Mouse (Mus musculus) B cell, adult 67 days (primary cell): ENCODE data around the gene Spaar. TPM values are rescaled to one million over a fixed set of nuclear protein-coding genes. Genes with fewer than 3 reads are reported as not detected.

Experiments
- total RNA-seq, 2 experiments: library from RNA; stranded (reverse); gene quantifications; 4 replicates each; pipeline ENCODE4 v1.2.4; 2023

Gene Spaar
- total RNA-seq, result not detected

DNA sequence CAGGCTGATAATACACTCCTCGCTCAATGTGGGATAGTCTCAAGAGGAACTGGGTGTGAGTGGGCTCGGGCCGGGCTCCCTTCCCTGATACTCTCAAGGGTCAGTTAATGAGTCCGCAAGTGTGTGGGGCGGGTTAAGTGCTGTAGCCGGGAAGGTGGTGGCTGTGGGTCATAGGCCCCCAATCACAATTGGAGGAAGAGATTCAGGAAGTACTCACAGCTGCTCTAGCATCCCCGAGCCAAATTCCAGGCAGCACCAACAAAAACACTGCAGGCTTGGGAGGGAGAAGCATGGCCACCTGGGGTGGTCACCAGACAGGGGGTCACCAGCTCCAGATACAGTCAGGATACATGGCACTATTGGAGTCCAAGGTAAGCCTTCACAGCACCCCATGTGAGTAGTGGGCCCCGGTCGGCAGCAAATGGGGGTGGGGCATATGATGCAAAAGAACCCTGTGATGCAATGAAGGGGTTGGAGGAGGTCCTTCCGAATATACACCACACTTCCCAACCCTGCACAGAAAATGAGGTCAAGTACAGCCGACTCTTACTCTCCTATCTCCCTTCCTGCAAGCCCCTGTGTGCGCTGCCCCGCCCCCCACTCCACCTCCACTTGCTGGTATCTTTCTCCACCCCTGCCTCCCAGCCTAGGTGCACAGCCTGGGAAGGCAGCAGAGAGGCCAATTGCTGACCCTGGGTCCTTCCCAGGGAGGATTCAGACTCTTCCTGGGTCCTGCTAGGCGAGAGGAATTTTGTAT, at the start of gene Spaar:
Gene Spaar, plus strand, starts transcription at position 241 of the 757 bp plus-strand sequence.

DNA sequence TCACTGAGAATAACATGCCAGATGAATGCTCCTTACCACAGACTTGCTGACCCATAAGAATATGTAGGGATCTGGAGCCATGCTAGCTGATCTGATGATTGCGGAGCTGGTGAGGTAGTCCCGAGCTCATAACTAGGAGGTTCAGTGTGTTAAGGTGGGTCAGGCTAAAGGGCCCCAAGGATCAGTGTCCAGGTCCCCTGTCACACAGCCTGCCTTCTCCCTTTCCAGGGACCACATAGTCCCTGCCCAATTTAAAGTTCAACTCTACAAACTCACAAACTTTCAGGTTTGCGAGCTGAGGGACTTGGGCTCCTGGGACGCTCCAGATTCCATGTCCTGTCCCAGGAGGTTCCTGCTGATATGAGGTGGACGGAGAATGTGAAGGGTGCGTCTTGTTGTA, 29.1 kb upstream of the Spaar start, which contains the start of gene Olfr70:
Gene Olfr70, minus strand, starts transcription at position 101 of the 400 bp plus-strand sequence.

DNA sequence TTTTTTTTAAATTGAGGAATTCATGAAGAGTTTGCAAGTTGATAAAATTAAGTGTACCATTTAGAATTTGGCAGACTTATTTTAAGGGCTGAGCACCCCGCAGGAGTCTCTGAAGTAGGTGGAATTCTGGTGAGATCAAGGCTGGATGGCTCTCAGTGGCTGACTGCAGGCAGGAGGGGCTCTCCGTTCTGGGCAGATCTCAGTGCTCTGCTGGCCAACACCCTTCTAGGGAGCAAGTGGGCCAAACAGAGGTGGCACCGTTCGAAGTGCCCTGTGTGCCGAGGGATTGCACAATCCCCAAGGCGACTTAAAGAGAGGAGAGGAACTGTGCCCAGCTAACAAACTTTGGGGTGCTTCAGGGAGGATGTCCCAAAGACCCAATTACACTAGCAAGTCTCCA, 20.0 kb upstream of the Spaar start, which contains the start of gene Olfr71:
Gene Olfr71, minus strand, starts transcription at position 387 of the 400 bp plus-strand sequence.

DNA sequence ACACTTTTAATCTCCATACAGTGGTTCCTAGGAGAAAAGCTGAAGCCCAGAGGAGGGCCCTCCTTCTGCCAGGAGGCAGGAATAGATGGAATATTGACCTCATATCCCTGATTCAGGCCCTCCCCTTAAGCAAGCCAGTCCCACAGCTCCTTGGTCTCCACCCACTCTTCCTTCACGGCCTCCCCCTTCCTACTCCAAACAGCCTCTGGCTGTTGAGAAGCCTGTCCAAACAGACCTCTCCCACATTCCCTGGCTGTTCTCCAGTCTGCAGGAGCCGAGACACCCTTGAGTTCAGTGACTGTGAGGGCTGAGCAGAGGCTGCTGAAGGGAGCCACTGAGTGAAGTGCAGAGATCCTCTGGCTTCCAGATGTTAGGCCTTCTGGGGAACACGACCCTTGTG, 2.8 kb upstream of the Spaar start, which contains the start of gene Hrct1:
Gene Hrct1, plus strand, starts transcription at position 194 of the 400 bp plus-strand sequence.

DNA sequence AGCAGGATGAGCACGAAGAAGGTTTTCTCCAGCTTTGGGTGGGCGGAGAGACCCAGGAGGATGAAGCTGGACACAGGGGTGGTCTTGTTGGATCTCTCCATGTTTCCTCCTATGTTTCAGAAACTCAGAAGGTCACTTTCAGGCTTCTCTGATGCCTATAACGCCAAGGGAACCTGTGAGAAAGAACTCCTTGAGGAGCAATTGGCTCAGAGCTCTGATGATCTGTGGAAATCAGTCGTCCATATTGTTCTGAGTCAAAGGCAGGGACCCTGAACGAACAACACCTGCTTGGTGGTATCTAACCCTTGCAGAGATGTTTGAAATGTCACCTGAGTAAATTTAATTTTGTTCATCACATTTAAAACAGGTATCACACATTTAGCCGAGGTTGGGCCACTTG, 41.1 kb downstream of the Spaar start, which contains the start of gene Olfr159:
Gene Olfr159, minus strand, starts transcription at position 101 of the 400 bp plus-strand sequence.

Other genes starting within 250 kb of the Spaar start
- 10 to 100 TPM; 10.3 to 18.2 TPM for gene Sit1, start 246.3 kb upstream of the Spaar start, total RNA-seq
- gene Ccdc107, start 237.1 kb upstream of the Spaar start, total RNA-seq, result 10 to 100 TPM; 27.5 to 31.2 TPM
- gene Arhgef39, start 230.3 kb upstream of the Spaar start, total RNA-seq, result 1 to 10 TPM; 1.5 to 2.7 TPM
- gene Car9, start 223.1 kb upstream of the Spaar start, total RNA-seq, result under 1 TPM; 0.32 to 0.86 TPM
- gene Tpm2, start 206.3 kb upstream of the Spaar start, total RNA-seq, result not detected
- 10 to 100 TPM; 68.9 to 74.4 TPM for gene Creb3, start 167.7 kb upstream of the Spaar start, total RNA-seq
- 100 to 1,000 TPM; 274 to 317 TPM for gene Tln1, start 167.3 kb upstream of the Spaar start, total RNA-seq
- 10 to 100 TPM; 55.0 to 64.4 TPM for gene Rgp1, start 151.3 kb upstream of the Spaar start, total RNA-seq
- gene Gba2, start 151.2 kb upstream of the Spaar start, total RNA-seq, result 10 to 100 TPM; 43.2 to 50.3 TPM
- gene Msmp, start 145.5 kb upstream of the Spaar start, total RNA-seq, result not detected
- gene Npr2, start 98.1 kb upstream of the Spaar start, total RNA-seq, result 1 to 10 TPM; 1.4 to 4.2 TPM
- gene Spag8, start 76.4 kb upstream of the Spaar start, total RNA-seq, result under 1 TPM in 1 of 2 experiments, not detected in 1; 0.52 TPM
- 10 to 100 TPM; 21.1 to 23.2 TPM for gene Hint2, start 73.6 kb upstream of the Spaar start, total RNA-seq
- 1 to 10 TPM; 3.4 to 5.9 TPM for gene Tmem8b, start 61.1 kb upstream of the Spaar start, total RNA-seq
- gene Fam221b, start 60.9 kb upstream of the Spaar start, total RNA-seq, result under 1 TPM in 1 of 2 experiments, not detected in 1; 0.15 TPM
- gene Olfr70, start 29.2 kb upstream of the Spaar start, total RNA-seq, result not detected
- not detected for gene Olfr71, start 19.8 kb upstream of the Spaar start, total RNA-seq
- not detected for gene Hrct1, start 2.8 kb upstream of the Spaar start, total RNA-seq
- not detected for gene Olfr159, start 41.0 kb downstream of the Spaar start, total RNA-seq
- gene Olfr156, start 93.9 kb downstream of the Spaar start, total RNA-seq, result not detected
- gene Olfr157, start 110.2 kb downstream of the Spaar start, total RNA-seq, result not detected
- gene Olfr155, start 121.5 kb downstream of the Spaar start, total RNA-seq, result not detected
- under 1 TPM; 0.38 to 0.56 TPM for gene Reck, start 145.5 kb downstream of the Spaar start, total RNA-seq
- gene Glipr2, start 227.4 kb downstream of the Spaar start, total RNA-seq, result 1 to 10 TPM; 9.2 to 9.3 TPM